Mouse (Mus musculus) right cerebral cortex, postnatal 4 days (tissue): ENCODE data around the gene Spata32.

ENCODE experiments used
- DNase-seq: peaks from one replicate; pipeline ENCODE4 v3.0.0-alpha.2; 2022

The Spata32 gene

DNA sequence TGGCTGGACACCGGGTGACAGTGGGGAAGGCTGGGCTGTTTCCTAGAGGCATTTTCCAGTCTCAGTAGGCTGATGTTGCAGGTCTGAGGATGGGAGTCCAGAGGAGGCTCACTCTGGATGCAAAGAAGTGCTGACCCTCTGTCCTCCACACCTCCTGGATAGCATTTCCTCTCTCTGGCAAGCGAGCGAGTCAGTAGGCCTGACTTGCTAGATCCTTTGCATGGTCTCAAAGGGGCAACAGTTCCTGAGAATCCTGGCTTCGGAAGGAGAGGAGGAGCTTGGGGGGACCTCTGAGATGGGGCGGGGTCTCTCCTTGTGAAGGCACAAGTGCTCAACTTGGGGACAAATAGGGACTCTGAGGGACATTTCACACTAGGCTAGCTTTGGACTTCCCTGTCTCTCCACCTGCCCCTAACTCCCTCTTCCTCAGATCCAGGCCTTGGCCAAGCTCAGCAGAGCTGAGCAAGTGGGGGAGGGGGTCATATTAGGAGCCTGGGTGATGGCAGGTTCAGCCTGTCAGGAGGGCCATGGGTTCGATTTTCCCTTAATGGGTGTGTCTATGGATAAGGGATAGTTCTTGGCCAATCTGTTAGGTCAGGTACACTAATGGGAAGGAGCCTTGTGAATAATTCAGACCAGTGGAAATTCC lies 45.7 kb downstream of the Spata32 start:
- no peak for DNase-seq

DNA sequence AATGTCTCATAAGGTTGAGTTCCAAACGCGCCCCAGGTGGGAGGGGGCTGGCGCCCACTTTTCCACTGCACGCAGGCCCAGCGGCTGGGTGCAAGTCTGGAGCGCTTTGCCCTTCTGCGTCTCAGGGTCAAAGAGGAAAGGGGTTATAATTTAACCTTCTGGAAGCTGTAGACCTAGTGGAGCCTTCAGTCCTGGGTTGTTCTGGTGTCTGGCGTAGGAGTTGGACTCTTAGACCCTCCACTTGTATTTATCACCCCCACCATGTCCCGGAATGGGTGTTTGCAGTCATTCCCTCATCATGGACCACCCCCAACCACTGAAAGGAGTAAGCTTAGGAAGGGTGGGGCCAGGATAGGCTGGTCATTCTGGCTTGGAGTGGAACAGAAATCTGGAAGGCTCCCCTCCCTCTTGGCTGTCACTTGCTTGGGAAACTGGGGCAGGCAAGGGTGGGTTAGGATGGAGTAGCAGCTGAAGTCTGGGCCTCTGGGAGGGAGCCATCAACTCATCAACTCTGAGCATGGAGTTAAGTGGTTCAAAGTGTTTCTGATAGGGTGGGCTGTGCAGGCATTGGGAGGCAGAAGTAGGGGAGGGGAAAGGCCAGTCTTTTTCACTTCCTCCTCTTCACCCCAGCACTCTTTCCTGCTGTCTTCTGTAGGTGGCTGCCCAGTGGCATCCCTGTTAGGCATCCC lies 46.4 kb downstream of the Spata32 start:
- no peak for DNase-seq

DNA sequence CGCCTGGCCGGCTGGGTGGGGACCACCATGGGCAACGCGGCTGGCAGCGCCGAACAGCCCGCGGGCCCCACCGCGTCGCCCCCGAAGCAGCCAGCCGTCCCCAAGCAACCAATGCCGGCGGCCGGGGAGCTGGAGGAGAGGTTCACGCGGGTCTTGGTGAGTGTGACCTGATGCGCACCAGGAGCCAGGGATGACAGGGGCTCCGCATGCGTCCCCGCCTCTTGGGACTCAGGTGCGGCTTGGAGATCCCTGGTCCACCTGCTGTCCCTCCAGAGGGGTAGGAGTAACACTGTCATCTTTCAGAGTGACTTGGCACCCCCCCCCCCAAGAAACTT lies 47.0 kb downstream of the Spata32 start:
- DNase-seq: no peak

DNA sequence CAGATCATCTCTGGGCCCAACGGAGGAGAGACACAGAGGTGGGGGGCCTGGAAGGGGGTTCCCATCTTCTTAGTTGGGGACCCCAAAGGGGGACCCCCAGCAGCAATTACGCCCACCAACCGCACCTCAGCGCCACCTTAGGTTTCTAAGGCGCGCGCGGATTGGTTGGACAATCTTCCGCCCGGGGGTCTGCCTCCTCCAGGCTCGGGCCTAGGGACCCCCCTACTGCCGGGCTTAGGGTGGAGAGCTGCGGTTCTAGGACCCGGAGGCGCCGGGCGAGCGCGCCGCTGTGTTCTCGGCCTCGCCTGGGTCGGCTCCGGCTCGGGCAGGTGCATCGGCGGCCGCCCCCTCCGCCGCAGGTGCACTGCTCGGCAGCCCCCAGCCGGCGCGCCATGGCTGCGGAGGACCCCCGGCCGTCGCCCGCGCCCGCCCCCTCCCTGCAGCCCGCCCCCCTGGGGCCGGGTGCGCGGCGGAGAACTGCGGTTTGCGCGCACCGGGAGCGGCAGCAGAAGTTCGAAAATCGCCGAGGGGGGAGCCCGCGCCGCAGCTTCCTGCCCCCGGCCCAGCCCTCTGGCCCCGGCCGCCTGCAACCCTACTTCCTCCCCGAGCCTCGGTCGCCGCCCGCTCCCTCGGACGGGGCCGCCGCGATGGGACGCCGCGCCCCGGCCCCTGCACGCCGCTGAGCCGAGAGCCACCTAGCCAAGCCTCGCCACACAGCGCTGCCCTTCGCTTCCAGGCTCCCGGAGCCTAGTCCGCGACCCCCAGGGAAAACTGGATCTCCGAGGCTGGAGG lies 47.5 kb downstream of the Spata32 start, which contains the start of gene Fmnl1:
Gene Fmnl1 (plus strand): TSS at position 614 of the 792 bp plus-strand sequence.
- peak; percentile 66 for DNase-seq

DNA sequence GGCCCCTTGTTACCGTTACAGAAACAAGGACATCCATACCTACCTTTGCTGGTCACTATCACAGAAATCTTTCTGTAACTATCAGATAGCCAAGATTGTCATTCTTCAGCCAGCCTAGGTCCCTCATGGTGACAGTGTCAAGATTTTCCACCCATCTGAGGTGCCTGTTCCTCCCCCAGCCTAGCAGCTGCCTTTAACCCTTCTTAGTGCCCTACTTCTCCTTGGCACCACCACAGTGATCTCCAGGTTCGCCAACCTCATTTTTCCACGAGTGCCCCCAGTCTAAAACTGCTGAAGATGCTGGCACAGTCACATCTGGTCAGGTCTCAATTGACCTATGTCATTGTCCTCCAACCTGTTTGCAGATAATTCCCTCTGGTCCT lies 48.1 kb downstream of the Spata32 start:
- DNase-seq: no peak

DNA sequence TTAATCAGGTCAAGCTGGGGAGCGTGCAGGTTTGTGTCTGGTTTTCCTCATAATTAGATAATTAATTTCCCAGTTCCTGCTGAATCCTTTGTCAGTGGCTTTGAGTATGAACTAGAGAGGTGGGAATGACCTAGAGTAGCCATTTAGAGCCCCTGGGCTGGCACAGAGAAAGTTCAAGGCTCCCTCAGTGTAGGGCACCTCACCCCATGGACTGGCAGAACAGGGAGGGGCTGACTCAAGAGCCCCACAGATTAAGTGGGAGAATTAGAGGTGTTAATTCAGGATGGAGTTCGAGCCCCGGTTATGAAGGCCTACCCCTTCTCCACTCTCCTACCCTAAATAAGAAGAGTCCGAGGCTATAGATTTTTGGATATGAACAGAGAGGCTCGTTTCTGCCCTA lies 48.6 kb downstream of the Spata32 start:
- DNase-seq: no peak

DNA sequence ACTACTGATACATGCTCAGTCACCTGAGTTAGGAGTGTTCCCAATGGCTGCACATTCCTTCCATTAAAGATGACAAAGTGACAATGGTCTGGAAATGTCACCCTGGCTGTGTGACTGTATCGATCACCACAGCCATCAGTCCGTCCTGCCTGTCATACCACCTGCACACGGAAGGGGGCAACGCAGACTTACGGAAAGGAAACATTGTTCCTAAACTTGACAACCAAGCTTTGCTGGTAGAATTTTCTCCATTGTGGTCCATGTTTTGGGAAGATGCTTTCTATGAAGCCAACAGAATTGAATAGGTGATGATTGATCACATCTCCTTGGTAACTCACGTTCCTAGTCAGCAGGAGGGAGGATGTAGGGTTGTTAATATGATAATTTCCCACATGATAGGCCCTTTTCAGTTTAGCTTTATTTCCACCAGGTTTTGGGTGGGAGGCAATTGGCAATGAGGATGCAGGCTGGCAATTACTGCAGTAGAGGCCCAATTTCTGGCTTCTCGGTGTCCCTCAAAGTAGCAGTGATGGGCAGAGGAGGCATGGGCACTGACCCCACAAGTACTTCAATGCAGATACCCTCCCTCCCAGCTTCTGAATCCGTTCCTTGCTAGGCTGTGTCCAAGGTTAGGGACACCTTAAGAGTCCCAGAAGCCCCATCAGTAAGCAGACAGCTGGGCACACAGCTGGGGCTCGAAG lies 49.4 kb downstream of the Spata32 start:
- peak; percentile 63 for DNase-seq

DNA sequence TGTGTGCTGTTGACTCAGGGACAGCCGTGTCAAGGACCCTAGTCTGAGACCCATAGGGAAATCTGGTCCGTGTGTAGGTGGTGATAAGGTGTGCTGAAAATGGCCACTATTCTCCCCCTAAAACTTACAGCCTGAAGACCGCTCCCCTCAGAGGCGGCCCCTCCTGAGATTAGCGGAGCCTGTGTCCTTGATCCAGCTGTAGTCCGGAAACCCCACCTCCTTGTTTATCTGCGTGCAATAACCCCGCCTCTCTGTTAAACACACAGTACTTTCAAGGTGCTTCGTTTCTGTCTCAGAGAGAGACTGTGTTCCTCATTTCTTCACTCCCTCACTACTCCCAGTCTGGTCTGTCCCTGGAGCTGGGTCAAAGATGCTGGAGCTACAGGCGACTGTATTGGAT lies 53.8 kb downstream of the Spata32 start:
- no peak for DNase-seq

DNA sequence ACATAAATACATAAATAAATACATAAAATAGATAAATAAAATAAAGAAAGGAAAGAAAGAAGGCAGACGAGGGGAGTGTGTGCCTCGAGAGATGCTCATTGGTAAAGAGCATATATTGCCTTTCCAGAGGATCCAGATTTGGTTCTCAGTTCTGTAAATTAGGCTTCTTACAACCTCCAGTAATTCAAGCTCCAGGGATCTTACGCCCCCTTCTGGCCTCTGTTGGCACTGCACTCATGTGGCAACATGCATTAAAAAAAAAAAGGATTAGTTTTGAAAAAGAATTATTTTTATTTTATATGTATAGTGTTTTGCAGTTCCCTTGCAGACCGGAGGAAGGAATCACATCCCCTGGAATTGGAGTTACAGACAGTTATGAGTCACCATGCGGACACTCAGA lies 56.1 kb downstream of the Spata32 start:
- no peak for DNase-seq

DNA sequence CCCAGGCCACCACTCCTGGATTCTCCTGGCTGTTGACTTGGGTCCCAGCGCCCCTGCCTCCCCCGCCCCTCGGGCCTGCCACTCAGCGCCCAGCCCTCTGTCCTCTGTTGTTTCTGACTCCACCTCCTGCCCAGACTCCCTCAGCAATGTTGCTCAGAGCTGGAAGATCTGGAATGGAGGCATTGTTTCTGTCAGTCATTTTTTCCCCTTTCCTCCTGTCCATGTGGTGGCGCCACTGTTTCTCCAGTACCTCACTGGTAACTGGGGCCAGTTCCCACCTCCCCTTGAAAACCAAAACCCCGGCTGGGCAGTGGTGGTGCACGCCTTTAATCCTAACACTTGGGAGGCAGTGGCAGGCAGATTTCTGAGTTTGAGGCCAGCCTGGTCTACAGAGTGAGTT lies 56.8 kb downstream of the Spata32 start:
- DNase-seq: no peak

DNA sequence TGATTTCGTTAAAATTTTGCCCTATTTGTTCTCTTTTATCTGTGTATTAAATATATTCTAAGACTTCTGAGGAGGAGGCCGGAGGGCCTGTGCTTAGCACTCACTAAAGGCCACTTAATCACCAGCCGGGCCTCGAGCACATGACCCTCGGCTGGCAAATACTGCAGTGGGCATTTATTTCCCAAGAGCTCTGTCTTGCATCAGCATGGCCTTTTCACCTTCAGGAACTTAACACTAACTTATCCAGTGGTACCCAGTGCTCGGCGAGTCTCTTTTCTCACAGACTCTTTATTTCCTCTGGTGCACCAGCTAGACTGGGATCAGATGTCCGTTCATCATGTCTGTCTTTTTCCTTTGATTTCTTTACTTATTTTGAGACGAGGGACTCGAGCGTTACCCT lies 57.5 kb downstream of the Spata32 start:
- DNase-seq: no peak

DNA sequence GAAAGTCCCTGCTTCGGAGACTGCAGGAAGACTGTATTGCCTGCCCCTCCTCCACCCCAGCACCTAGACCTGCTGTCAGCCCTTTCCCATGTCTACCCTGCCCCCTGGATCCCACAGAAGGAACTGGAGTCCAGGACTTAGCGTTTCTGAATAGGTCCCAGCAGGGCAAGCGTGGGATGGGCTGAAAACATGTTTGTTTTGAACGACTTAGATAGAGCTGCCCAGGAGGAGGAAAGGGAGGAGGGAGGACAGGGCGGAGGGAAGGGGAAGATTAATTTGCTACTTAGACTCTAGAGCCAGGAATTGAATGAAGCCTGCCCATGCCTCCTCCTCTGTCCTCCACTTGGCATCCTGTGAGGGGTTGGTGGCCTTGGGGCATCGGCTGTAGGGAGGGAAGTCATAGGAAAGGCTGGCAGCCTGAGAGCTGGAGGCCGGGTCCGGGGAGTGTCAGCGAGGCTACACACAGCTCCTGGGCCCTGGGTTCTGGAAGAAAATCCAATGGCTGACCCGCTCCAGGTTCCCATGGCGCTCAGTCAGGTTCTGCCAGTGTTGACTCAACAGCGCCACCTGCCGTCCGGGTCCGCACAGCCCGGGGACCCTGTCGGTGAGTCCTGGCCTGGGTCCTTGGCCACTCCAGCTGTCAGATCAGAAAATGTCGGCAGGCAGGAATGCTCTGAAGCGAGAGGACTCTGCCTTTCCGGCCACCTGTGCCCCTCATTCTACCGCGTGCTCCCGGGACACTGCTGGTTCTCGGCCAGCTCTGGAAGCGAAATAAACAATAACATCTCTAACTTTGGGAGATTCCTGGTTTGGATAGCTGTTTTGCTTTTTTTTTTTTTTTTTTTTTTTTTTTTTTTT lies 59.4 kb downstream of the Spata32 start:
- peak; percentile 93 for DNase-seq
